Mouse (Mus musculus) monocyte, adult 2 months (primary cell): ENCODE measurements around the gene Rps10.
"Not testable (repeated sequence)": the region's sequence is repeated elsewhere in the genome, so short reads cannot be mapped to it uniquely, and the experiment has no call there.

Experiments
- DNase-seq, 2 experiments: peaks; one replicate each; pipeline ENCODE4 v3.0.0; 2022; ENCODE audit warnings: low spot score in 2 of 2, low read depth in 1 of 2

The Rps10 gene

GRCm38 (mm10) chr17:27644572-27644971 lies 8.1 kb upstream of the Rps10 start:
- no peak for DNase-seq

- DNase-seq: no peak
Observed at GRCm38 (mm10) chr17:27643756-27644155, 7.3 kb upstream of the Rps10 start.

GRCm38 (mm10) chr17:27643101-27643500 lies 6.6 kb upstream of the Rps10 start:
- no peak for DNase-seq

- DNase-seq: no peak
Observed at GRCm38 (mm10) chr17:27642491-27643062, 6.1 kb upstream of the Rps10 start.

- DNase-seq: not testable (repeated sequence)
Observed at GRCm38 (mm10) chr17:27639851-27640250, 3.4 kb upstream of the Rps10 start.

GRCm38 (mm10) chr17:27638921-27639332 lies 2.5 kb upstream of the Rps10 start:
- DNase-seq: no peak

GRCm38 (mm10) chr17:27637333-27637732 lies 864 bp upstream of the Rps10 start:
- no peak for DNase-seq

GRCm38 (mm10) chr17:27635575-27635903 lies 930 bp downstream of the Rps10 start:
- DNase-seq: not testable (repeated sequence)

- DNase-seq: peak; percentile 41 to 75
Observed at GRCm38 (mm10) chr17:27634871-27635574, 1.4 kb downstream of the Rps10 start, which contains the start of gene RPS10-NUDT3. Gene RPS10-NUDT3, minus strand, starts transcription at chr17:27635222.

- DNase-seq: peak in 1 of 2 experiments; percentile 51
Observed at GRCm38 (mm10) chr17:27629249-27630020, 7.0 kb downstream of the Rps10 start.

- no peak for DNase-seq
Observed at GRCm38 (mm10) chr17:27628376-27628775, 8.1 kb downstream of the Rps10 start.

GRCm38 (mm10) chr17:27627451-27627850 lies 9.0 kb downstream of the Rps10 start:
- no peak for DNase-seq

GRCm38 (mm10) chr17:27626681-27627080 lies 9.8 kb downstream of the Rps10 start:
- no peak for DNase-seq

- no peak for DNase-seq
Observed at GRCm38 (mm10) chr17:27625455-27626251, 10.8 kb downstream of the Rps10 start.

- peak; percentile 62 to 81 for DNase-seq
Observed at GRCm38 (mm10) chr17:27623360-27624326, 12.8 kb downstream of the Rps10 start, which contains the start of gene Nudt3. Gene Nudt3, minus strand, starts transcription at chr17:27623495.

- peak in 1 of 2 experiments; percentile 25 for DNase-seq
Observed at GRCm38 (mm10) chr17:27622611-27623359, 13.7 kb downstream of the Rps10 start.

GRCm38 (mm10) chr17:27621705-27622531 lies 14.6 kb downstream of the Rps10 start:
- no peak for DNase-seq

GRCm38 (mm10) chr17:27621161-27621560 lies 15.3 kb downstream of the Rps10 start:
- DNase-seq: no peak
